Mouse (Mus musculus) telencephalon, adult 2 months (tissue): ENCODE measurements around the gene Uaca.
"Not testable (repeated sequence)": the region's sequence is repeated elsewhere in the genome, so short reads cannot be mapped to it uniquely, and the experiment has no call there.

Experiments
- DNase-seq: peaks from one replicate; pipeline ENCODE4 v3.0.0-alpha.2; 2011; ENCODE audit warnings: low read depth, low spot score

Uaca gene

GRCm38 (mm10) chr9:60794841-60795351, 554 bp downstream of the Uaca start:
- DNase-seq: no peak

GRCm38 (mm10) chr9:60796076-60796475, 1.7 kb downstream of the Uaca start:
- peak; percentile 34 for DNase-seq

GRCm38 (mm10) chr9:60797126-60797525, 2.8 kb downstream of the Uaca start:
- DNase-seq: no peak

GRCm38 (mm10) chr9:60799061-60799460, 4.7 kb downstream of the Uaca start:
- no peak for DNase-seq

- no peak for DNase-seq
Observed at GRCm38 (mm10) chr9:60800663-60801382, 6.5 kb downstream of the Uaca start.

- DNase-seq: no peak
Observed at GRCm38 (mm10) chr9:60801746-60802145, 7.4 kb downstream of the Uaca start.

- DNase-seq: no peak
Observed at GRCm38 (mm10) chr9:60802341-60802740, 8.0 kb downstream of the Uaca start.

GRCm38 (mm10) chr9:60806021-60806420, 11.7 kb downstream of the Uaca start:
- DNase-seq: no peak

- no peak for DNase-seq
Observed at GRCm38 (mm10) chr9:60807996-60808395, 13.7 kb downstream of the Uaca start.

- DNase-seq: no peak
Observed at GRCm38 (mm10) chr9:60813139-60813880, 19.0 kb downstream of the Uaca start.

- DNase-seq: no peak
Observed at GRCm38 (mm10) chr9:60815502-60815901, 21.2 kb downstream of the Uaca start.

- no peak for DNase-seq
Observed at GRCm38 (mm10) chr9:60817585-60817984, 23.2 kb downstream of the Uaca start.

- not testable (repeated sequence) for DNase-seq
Observed at GRCm38 (mm10) chr9:60818582-60818981, 24.2 kb downstream of the Uaca start.

GRCm38 (mm10) chr9:60819340-60819739, 25.0 kb downstream of the Uaca start:
- peak; percentile 22 for DNase-seq

- no peak for DNase-seq
Observed at GRCm38 (mm10) chr9:60821501-60821900, 27.2 kb downstream of the Uaca start.

- no peak for DNase-seq
Observed at GRCm38 (mm10) chr9:60822681-60823080, 28.3 kb downstream of the Uaca start.

GRCm38 (mm10) chr9:60825506-60825905, 31.2 kb downstream of the Uaca start:
- no peak for DNase-seq

- DNase-seq: no peak
Observed at GRCm38 (mm10) chr9:60826759-60827158, 32.4 kb downstream of the Uaca start.

GRCm38 (mm10) chr9:60828196-60828595, 33.9 kb downstream of the Uaca start:
- DNase-seq: no peak

- no peak for DNase-seq
Observed at GRCm38 (mm10) chr9:60829610-60830009, 35.3 kb downstream of the Uaca start.

- no peak for DNase-seq
Observed at GRCm38 (mm10) chr9:60830079-60830478, 35.7 kb downstream of the Uaca start.

- no peak for DNase-seq
Observed at GRCm38 (mm10) chr9:60832233-60832632, 37.9 kb downstream of the Uaca start.

- no peak for DNase-seq
Observed at GRCm38 (mm10) chr9:60836151-60836550, 41.8 kb downstream of the Uaca start.
